Mouse (Mus musculus): ENCODE measurements at regions not wholly inside any gene's neighbourhood (a gene's known extent, or its start where the extent isn't known, plus 50 kb on each side); places are given as distances from the start of the nearest gene placed in this dataset.

- H3K4me2 ChIP-seq (ENCODE audit: low read length): no peak overlapping the region
- ATAC-seq: peak; percentile 95
- no peaks in the 10 kb centered on the region for H3K36me3 ChIP-seq (ENCODE audit: control insufficient read depth, insufficient read depth)
- no peaks in the 10 kb centered on the region for H3K27me3 ChIP-seq (replicated peaks; ENCODE audit: control insufficient read depth, insufficient read depth, low read length)
- H3K4me3 ChIP-seq (replicated peaks; ENCODE audit: low read length): no peak overlapping the region
- no peaks in the 10 kb centered on the region for H3K9me3 ChIP-seq (ENCODE audit: control insufficient read depth, low read length)
- H3K27ac ChIP-seq (ENCODE audit: low read length): no peak overlapping the region
- H3K9ac ChIP-seq (replicated peaks; ENCODE audit: low read depth, low read length): no peak overlapping the region
- peaks cover 12% of the 10 kb centered on the region; the same call in 1 of the 2 replicates for H3K4me1 ChIP-seq (replicated peaks; ENCODE audit: control insufficient read depth, insufficient read depth, low read length)
- 5% methylated on average over 6 of the region's 6 CpGs for WGBS
Measured at GRCm38 (mm10) chr1:157969635-157970111, 386.5 kb downstream of the Brinp2 start.

GRCm38 (mm10) chr1:157973373-157974232 lies 382.5 kb downstream of the Brinp2 start:
- Histone ChIP-seq H3K4me1 (replicated peaks; ENCODE audit: control insufficient read depth, insufficient read depth, low read length) (peaks cover 14% of the 10 kb centered on the region), H3K4me3 (replicated peaks; ENCODE audit: low read length) (no peak overlapping the region), H3K27me3 (replicated peaks; ENCODE audit: control insufficient read depth, insufficient read depth, low read length) (no peaks in the 10 kb centered on the region), H3K27ac (ENCODE audit: low read length) (no peak overlapping the region), H3K36me3 (ENCODE audit: control insufficient read depth, insufficient read depth) (no peaks in the 10 kb centered on the region), H3K4me2 (ENCODE audit: low read length) (no peak overlapping the region), H3K9me3 (ENCODE audit: control insufficient read depth, low read length) (no peaks in the 10 kb centered on the region), H3K9ac (replicated peaks; ENCODE audit: low read depth, low read length) (no peak overlapping the region)
- WGBS: 48% methylated on average over 10 of the region's 10 CpGs
- no peak for ATAC-seq

GRCm38 (mm10) chr1:157974656-157975055 lies 381.5 kb downstream of the Brinp2 start:
- H3K4me1 ChIP-seq (replicated peaks; ENCODE audit: control insufficient read depth, insufficient read depth, low read length): peaks cover 8% of the 10 kb centered on the region; the same call in 1 of the 2 replicates
- ATAC-seq: peak; percentile 45; the same call in 1 of the 2 replicates
- H3K9ac ChIP-seq (replicated peaks; ENCODE audit: low read depth, low read length): no peak overlapping the region
- no peak overlapping the region for H3K27ac ChIP-seq (ENCODE audit: low read length)
- no peak overlapping the region for H3K4me3 ChIP-seq (replicated peaks; ENCODE audit: low read length)
- 39% methylated on average over 4 of the region's 4 CpGs for WGBS
- H3K27me3 ChIP-seq (replicated peaks; ENCODE audit: control insufficient read depth, insufficient read depth, low read length): no peaks in the 10 kb centered on the region
- H3K4me2 ChIP-seq (ENCODE audit: low read length): no peak overlapping the region
- no peaks in the 10 kb centered on the region for H3K36me3 ChIP-seq (ENCODE audit: control insufficient read depth, insufficient read depth)
- no peaks in the 10 kb centered on the region for H3K9me3 ChIP-seq (ENCODE audit: control insufficient read depth, low read length)

GRCm38 (mm10) chr1:158019161-158019560 lies 337.0 kb downstream of the Brinp2 start:
- no peak overlapping the region for H3K27ac ChIP-seq (ENCODE audit: low read length)
- 35% methylated on average over 7 of the region's 7 CpGs for WGBS

DNA sequence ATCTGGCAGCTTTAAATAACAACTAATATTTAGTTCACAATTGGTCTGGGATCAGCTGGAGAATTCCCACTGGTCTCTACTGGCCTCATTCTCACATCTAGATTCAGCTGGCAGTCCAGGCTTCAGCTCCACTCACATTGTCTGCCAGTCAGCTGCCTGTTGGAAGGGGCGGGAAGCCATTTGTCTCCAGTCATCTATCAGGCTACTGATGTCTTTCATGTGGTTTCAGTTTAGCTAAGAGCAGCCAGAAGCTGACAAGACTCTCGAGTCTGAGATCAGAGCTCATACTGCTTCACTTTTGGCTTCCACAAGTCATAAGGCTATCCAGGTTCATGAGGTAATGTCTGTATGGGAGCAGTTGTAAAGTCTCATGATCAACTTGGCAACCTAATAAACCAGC lies 316.4 kb downstream of the Brinp2 start:
- no peak overlapping the region for H3K4me2 ChIP-seq (ENCODE audit: low read length)
- no peak overlapping the region for H3K9ac ChIP-seq (replicated peaks; ENCODE audit: low read depth, low read length)
- no peaks in the 10 kb centered on the region for H3K27me3 ChIP-seq (replicated peaks; ENCODE audit: control insufficient read depth, insufficient read depth, low read length)
- H3K4me1 ChIP-seq (replicated peaks; ENCODE audit: control insufficient read depth, insufficient read depth, low read length): no peaks in the 10 kb centered on the region
- no peaks in the 10 kb centered on the region for H3K36me3 ChIP-seq (ENCODE audit: control insufficient read depth, insufficient read depth)
- no peaks in the 10 kb centered on the region for H3K9me3 ChIP-seq (ENCODE audit: control insufficient read depth, low read length)
- WGBS: 53% methylated on average over 2 of the region's 2 CpGs
- ATAC-seq: no peak
- no peak overlapping the region for H3K4me3 ChIP-seq (replicated peaks; ENCODE audit: low read length)
- no peak overlapping the region for H3K27ac ChIP-seq (ENCODE audit: low read length)

More at GRCm38 (mm10) chr1:158019161-158019560, 337.0 kb downstream of the Brinp2 start:
- Histone ChIP-seq H3K4me1 (replicated peaks; ENCODE audit: control insufficient read depth, insufficient read depth, low read length) (no peaks in the 10 kb centered on the region), H3K4me2 (ENCODE audit: low read length) (no peak overlapping the region), H3K9me3 (ENCODE audit: control insufficient read depth, low read length) (no peaks in the 10 kb centered on the region), H3K4me3 (replicated peaks; ENCODE audit: low read length) (no peak overlapping the region), H3K9ac (replicated peaks; ENCODE audit: low read depth, low read length) (no peak overlapping the region), H3K27me3 (replicated peaks; ENCODE audit: control insufficient read depth, insufficient read depth, low read length) (no peaks in the 10 kb centered on the region), H3K36me3 (ENCODE audit: control insufficient read depth, insufficient read depth) (no peaks in the 10 kb centered on the region)
- ATAC-seq: no peak

DNA sequence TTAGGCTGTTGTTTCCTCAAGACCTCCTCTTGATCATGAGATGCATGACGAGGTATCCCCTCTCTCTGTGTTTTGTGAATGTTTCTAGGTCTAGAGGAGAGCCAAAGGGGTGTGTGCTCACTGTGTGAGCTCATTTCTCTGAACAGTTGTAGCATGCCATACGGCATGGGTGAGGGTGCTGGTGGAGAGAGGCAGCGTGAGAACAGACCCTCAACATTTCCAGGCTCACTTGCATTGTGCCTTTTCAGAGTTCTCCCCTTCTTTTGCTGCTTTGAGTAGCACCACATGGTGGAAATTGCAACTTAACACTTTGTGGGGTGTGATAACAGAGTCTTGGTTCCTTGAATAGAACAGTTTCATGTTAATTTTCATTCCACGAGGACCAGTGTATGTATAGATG lies 315.8 kb downstream of the Brinp2 start:
- Histone ChIP-seq H3K27ac (ENCODE audit: low read length) (no peak overlapping the region), H3K9ac (replicated peaks; ENCODE audit: low read depth, low read length) (no peak overlapping the region), H3K4me2 (ENCODE audit: low read length) (no peak overlapping the region), H3K27me3 (replicated peaks; ENCODE audit: control insufficient read depth, insufficient read depth, low read length) (no peaks in the 10 kb centered on the region), H3K4me3 (replicated peaks; ENCODE audit: low read length) (no peak overlapping the region), H3K36me3 (ENCODE audit: control insufficient read depth, insufficient read depth) (no peaks in the 10 kb centered on the region), H3K9me3 (ENCODE audit: control insufficient read depth, low read length) (no peaks in the 10 kb centered on the region), H3K4me1 (replicated peaks; ENCODE audit: control insufficient read depth, insufficient read depth, low read length) (no peaks in the 10 kb centered on the region)
- 69% methylated on average over 4 of the region's 4 CpGs for WGBS
- ATAC-seq: peak; percentile 61; the same call in 1 of the 2 replicates

DNA sequence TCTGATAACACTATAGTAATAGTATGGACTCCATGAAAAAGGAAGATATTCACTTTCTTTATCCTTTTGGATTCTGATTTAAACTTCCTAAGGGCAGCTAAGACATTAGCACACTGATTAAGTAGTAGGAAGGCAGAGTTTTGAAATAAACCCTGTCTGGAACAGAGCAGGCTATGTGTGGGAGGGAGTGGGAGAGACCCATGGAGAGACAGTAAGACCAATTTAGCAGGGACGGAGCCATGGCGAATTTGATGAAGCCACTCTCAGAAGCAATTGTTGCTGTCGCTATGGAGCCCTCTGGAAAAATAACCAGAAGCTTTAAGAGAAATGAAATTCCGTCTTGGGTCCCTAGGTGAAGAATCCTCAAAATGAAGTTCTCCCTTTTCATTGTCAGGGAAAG lies 303.5 kb downstream of the Brinp2 start:
- ATAC-seq: no peak
- H3K27me3 ChIP-seq (replicated peaks; ENCODE audit: control insufficient read depth, insufficient read depth, low read length): no peaks in the 10 kb centered on the region
- 72% methylated on average over 4 of the region's 4 CpGs for WGBS

DNA sequence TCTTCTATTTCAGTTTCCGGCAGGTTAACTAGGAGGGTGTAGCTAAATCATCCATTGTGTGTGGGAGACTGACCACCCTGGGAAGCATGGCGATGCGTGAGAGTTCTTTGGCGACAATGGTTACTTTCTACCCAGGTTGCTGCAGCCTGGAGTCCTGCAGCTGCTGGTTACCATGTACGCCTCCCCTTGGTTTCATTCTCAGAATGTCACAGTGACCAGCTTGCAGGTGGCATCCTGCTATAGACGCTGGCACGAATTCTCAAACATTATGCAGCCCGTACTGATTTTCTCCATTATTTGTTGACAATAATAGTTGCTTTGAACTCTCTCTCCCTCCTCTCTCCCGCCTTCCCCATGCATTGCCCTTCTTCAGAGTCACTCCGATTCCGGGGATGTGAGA lies 301.2 kb downstream of the Brinp2 start:
- Histone ChIP-seq H3K4me3 (replicated peaks; ENCODE audit: low read length) (no peak overlapping the region), H3K36me3 (ENCODE audit: control insufficient read depth, insufficient read depth) (no peaks in the 10 kb centered on the region), H3K27ac (ENCODE audit: low read length) (no peak overlapping the region), H3K4me1 (replicated peaks; ENCODE audit: control insufficient read depth, insufficient read depth, low read length) (peaks cover 2% of the 10 kb centered on the region; the same call in 1 of the 2 replicates), H3K9me3 (ENCODE audit: control insufficient read depth, low read length) (peaks cover 2% of the 10 kb centered on the region; the same call in 1 of the 2 replicates), H3K4me2 (ENCODE audit: low read length) (peak overlapping the region; percentile 9), H3K9ac (replicated peaks; ENCODE audit: low read depth, low read length) (no peak overlapping the region; the same call in 1 of the 2 replicates), H3K27me3 (replicated peaks; ENCODE audit: control insufficient read depth, insufficient read depth, low read length) (no peaks in the 10 kb centered on the region)
- WGBS: 42% methylated on average over 11 of the region's 11 CpGs
- ATAC-seq: peak; percentile 59

More for the DNA sequence above, 303.5 kb downstream of the Brinp2 start:
- H3K9ac ChIP-seq (replicated peaks; ENCODE audit: low read depth, low read length): no peak overlapping the region
- no peak overlapping the region for H3K4me2 ChIP-seq (ENCODE audit: low read length)
- peaks cover 2% of the 10 kb centered on the region; the same call in 1 of the 2 replicates for H3K4me1 ChIP-seq (replicated peaks; ENCODE audit: control insufficient read depth, insufficient read depth, low read length)
- H3K27ac ChIP-seq (ENCODE audit: low read length): no peak overlapping the region
- no peaks in the 10 kb centered on the region for H3K36me3 ChIP-seq (ENCODE audit: control insufficient read depth, insufficient read depth)
- no peak overlapping the region for H3K4me3 ChIP-seq (replicated peaks; ENCODE audit: low read length)
- peaks cover 2% of the 10 kb centered on the region; the same call in 1 of the 2 replicates for H3K9me3 ChIP-seq (ENCODE audit: control insufficient read depth, low read length)

DNA sequence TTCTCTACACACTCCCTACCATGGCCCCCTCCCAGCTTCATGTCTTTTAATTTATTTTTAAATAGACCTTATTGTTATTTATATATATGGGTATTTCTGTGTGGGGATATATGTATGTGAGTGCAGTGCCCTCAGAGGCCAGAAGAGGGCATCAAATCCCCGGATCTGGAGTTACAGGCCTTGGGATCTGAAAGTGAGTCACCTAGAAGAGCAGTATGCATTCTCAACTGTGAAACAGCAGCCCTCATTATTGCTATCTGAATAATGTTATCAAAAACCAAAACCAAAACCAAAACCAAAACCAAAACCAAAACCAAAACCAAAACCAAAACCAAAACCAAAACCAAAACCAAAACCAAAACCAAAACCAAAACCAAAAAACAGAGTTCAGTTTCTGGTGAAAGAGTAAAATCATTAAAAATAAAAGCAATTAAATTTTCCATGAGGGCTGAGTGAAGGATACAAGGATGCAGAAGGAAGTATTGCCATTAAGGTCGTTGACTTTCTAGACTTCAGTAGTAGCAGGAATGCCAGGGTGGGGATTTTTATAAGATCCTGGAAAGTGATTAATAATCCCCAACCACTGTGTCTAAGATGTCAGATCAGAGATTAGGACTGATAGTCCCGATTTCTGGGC lies 299.0 kb downstream of the Brinp2 start:
- no peak overlapping the region for H3K4me2 ChIP-seq (ENCODE audit: low read length)
- H3K27ac ChIP-seq (ENCODE audit: low read length): no peak overlapping the region
- H3K9me3 ChIP-seq (ENCODE audit: control insufficient read depth, low read length): peaks cover 2% of the 10 kb centered on the region; the same call in 1 of the 2 replicates
- H3K9ac ChIP-seq (replicated peaks; ENCODE audit: low read depth, low read length): no peak overlapping the region
- H3K4me3 ChIP-seq (replicated peaks; ENCODE audit: low read length): no peak overlapping the region
- H3K4me1 ChIP-seq (replicated peaks; ENCODE audit: control insufficient read depth, insufficient read depth, low read length): peaks cover 2% of the 10 kb centered on the region; the same call in 1 of the 2 replicates
- H3K36me3 ChIP-seq (ENCODE audit: control insufficient read depth, insufficient read depth): no peaks in the 10 kb centered on the region
- ATAC-seq: no peak
- WGBS: 75% methylated on average over 3 of the region's 3 CpGs
- no peaks in the 10 kb centered on the region for H3K27me3 ChIP-seq (replicated peaks; ENCODE audit: control insufficient read depth, insufficient read depth, low read length)
